Mouse (Mus musculus): ENCODE data around the gene Wfikkn2. TPM values are rescaled to one million over a fixed set of nuclear protein-coding genes. Genes with fewer than 3 reads are reported as not detected.

Gene Wfikkn2
- total RNA-seq (2012; rRNA removed), result 0.31 and 0.53 TPM in 2 replicates

DNA sequence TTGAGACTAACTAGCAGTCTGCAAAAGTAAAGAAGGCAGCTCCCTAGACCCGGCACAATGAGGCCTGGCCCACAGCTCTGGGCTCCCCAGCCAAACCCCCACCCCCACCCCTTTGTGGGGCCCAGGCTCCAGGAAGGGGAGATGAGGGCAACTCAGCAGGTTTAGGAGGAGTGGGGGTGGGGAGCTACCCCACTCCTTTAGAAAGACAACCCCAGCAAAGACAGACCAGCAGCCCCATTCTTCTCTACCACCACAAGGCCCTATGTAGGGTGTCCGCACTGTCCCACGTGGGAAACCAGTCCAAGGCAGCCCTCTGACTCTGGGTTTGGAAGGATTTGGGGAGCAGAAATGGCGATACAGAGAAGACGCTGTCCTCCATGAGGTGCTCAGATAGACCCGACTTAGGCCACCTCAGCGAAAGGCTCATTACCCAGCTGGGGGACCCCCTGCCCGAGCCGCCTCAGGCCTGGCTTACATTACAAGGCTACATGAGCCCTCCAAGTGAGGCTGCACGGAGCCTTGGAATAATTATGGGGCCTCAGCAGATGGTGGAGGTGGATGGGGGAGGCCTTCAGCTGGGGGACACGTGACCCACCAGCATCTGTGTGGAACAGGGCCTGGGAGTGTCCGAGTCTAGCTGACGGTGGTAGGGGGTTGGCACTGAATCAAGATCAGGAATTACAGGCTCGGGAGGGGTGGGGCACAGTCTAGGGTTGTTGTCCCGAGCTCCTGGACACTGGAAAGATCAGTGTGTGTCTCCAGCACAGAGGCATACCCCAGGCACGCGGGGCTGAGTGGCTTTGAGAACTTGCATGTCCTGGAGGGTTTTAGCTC, at the start of gene Wfikkn2:
Wfikkn2 (minus strand) TSS at position 51 of the 834 bp plus-strand sequence.
- H3K4me1 ChIP-seq (ENCODE audit: control insufficient read depth in 2 of 2, insufficient read depth in 2 of 2, low read length in 2 of 2, poor library complexity in 1 of 2), result peaks cover 4 to 10% of the 10 kb centered on the region in 2 experiments; a peak in 2 of 4 replicates
- DNase-seq (ENCODE audit: low read depth, low spot score), result no peak
- in situ Hi-C loops (cut with MboI; ENCODE audit: low sequenced_read_pairs in 2 of 2, unreplicated experiment in 2 of 2), result no loop called here
- TF ChIP-seq ZC3H11A (IDR thresholded peaks at IDR 0.05; ENCODE audit: borderline replicate concordance, low read depth, low read length) (no peak), HCFC1 (IDR thresholded peaks at IDR 0.05; ENCODE audit: borderline replicate concordance, insufficient read depth, low read length) (no peak), CHD2 (IDR thresholded peaks at IDR 0.05; ENCODE audit: low read depth, low read length) (no peak)
- H3K4me3 ChIP-seq (ENCODE audit: insufficient read depth in 1 of 2, low read depth in 1 of 2, low read length in 2 of 2, poor library complexity in 1 of 2, severe bottlenecking in 1 of 2), result no peak within 1 kb of the TSS
- no peaks in the 10 kb centered on the region for H3K9me3 ChIP-seq (ENCODE audit: control insufficient read depth, insufficient read depth, low read depth, low read length)
- no peak within 1 kb of the TSS for H3K9ac ChIP-seq (ENCODE audit: insufficient read depth, low read depth, low read length, poor library complexity, severe bottlenecking)
- H3K27ac ChIP-seq (ENCODE audit: insufficient read depth, low read depth, low read length, poor library complexity, severe bottlenecking), result no peak within 1 kb of the TSS
- H3K36me3 ChIP-seq (ENCODE audit: control insufficient read depth, insufficient read depth, low read length, poor library complexity, severe bottlenecking), result no peaks in the 10 kb centered on the region

DNA sequence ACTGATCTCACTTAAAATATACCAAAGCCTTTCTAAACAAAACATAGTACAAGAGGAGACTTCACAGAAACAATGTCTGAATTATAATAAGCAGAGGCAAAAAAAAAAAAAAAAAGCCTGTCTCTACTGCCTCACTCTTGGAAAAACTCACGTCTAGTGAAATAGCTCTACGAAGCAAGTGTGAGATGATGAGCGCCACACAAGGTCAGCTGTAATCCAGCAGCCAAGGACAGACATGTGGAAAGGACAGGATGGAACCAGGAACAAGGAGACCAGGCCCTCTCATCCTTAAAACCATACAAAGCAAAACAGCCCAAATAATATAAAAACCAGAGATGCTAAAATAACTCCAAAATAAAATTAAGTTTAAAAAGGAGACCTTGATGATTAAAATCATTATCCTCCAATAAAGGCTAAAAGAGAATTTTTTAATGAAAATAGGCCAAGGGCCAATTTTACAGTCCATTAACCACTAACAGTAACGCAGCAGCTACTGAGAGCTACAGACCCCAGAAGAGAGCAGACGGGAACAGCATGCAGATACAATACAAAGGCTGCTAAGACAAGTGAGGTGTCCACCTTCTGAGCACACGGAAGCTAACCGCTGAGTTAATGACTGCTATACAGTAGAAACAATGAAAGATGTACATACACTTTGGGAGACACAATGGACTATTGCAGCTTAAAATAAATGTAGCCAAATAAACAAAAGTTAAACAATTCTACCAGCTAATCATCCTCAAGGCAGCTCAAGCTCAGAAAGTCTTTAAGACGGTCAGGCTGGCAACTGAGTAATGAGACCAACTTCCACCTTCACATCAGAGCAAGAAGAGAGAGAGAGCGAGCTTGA, 49.4 kb upstream of the Wfikkn2 start:
- TF ChIP-seq HCFC1 (IDR thresholded peaks at IDR 0.05; ENCODE audit: borderline replicate concordance, insufficient read depth, low read length), result no peak
- no peak for TF ChIP-seq MAFK (IDR thresholded peaks at IDR 0.05; ENCODE audit: insufficient read depth, low read depth, low read length)
- TF ChIP-seq ZNF384 (IDR thresholded peaks at IDR 0.05; ENCODE audit: low read depth, low read length), result no peak
- no peak for TF ChIP-seq ZC3H11A (IDR thresholded peaks at IDR 0.05; ENCODE audit: borderline replicate concordance, low read depth, low read length)
- TF ChIP-seq CHD2 (IDR thresholded peaks at IDR 0.05; ENCODE audit: low read depth, low read length), result no peak
- in situ Hi-C loops (cut with MboI; ENCODE audit: low sequenced_read_pairs in 2 of 2, unreplicated experiment in 2 of 2), result no loop called here
- Histone ChIP-seq H3K9ac (ENCODE audit: insufficient read depth, low read depth, low read length, poor library complexity, severe bottlenecking) (no peak overlapping the region), H3K9me3 (ENCODE audit: control insufficient read depth, insufficient read depth, low read depth, low read length) (no peaks in the 10 kb centered on the region), H3K4me3 (ENCODE audit: insufficient read depth in 1 of 2, low read depth in 1 of 2, low read length in 2 of 2, poor library complexity in 1 of 2, severe bottlenecking in 1 of 2) (no peak overlapping the region), H3K27ac (ENCODE audit: insufficient read depth, low read depth, low read length, poor library complexity, severe bottlenecking) (no peak overlapping the region), H3K36me3 (ENCODE audit: control insufficient read depth, insufficient read depth, low read length, poor library complexity, severe bottlenecking) (peaks cover 36% of the 10 kb centered on the region), H3K4me1 (ENCODE audit: control insufficient read depth in 2 of 2, insufficient read depth in 2 of 2, low read length in 2 of 2, poor library complexity in 1 of 2) (no peaks in the 10 kb centered on the region)
- no peak for DNase-seq (ENCODE audit: low read depth, low spot score)

DNA sequence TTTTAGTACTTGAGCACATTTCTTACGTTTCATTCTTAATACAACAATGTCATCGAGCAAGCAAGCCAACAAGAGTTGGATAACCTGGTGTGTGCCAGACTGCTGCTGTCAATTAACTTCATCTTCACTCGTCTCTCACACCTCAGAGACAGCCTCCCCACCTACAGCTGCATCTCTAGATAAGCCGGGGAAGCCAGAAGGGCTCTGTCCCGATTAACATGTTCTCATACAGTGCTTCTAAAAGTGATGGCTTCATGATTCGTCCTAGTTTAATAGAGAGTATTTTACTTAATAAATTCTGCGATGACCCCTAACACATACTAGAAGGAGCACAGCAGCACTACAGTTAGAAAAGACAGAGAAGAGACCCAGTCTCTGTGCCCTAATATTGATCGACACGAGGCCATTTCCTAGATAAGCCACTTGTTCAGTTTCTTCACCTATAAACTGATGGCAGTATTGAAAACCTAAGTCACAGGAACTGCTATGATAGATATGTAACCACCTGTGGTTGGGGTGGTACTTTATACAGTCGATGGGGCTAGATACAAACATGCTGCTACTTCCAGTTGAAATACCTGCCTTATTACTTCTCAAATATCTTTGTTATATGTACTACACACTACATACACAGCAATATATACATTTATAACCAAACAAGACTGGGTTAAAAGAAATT, 44.4 kb upstream of the Wfikkn2 start:
- Histone ChIP-seq H3K4me1 (ENCODE audit: control insufficient read depth in 2 of 2, insufficient read depth in 2 of 2, low read length in 2 of 2, poor library complexity in 1 of 2) (no peaks in the 10 kb centered on the region), H3K9me3 (ENCODE audit: control insufficient read depth, insufficient read depth, low read depth, low read length) (no peaks in the 10 kb centered on the region), H3K36me3 (ENCODE audit: control insufficient read depth, insufficient read depth, low read length, poor library complexity, severe bottlenecking) (peaks cover 24% of the 10 kb centered on the region), H3K9ac (ENCODE audit: insufficient read depth, low read depth, low read length, poor library complexity, severe bottlenecking) (no peak overlapping the region), H3K4me3 (ENCODE audit: insufficient read depth in 1 of 2, low read depth in 1 of 2, low read length in 2 of 2, poor library complexity in 1 of 2, severe bottlenecking in 1 of 2) (no peak overlapping the region), H3K27ac (ENCODE audit: insufficient read depth, low read depth, low read length, poor library complexity, severe bottlenecking) (no peak overlapping the region)
- in situ Hi-C loops (cut with MboI; ENCODE audit: low sequenced_read_pairs in 2 of 2, unreplicated experiment in 2 of 2), result no loop called here
- no peak for TF ChIP-seq MAFK (IDR thresholded peaks at IDR 0.05; ENCODE audit: insufficient read depth, low read depth, low read length)
- TF ChIP-seq CHD2 (IDR thresholded peaks at IDR 0.05; ENCODE audit: low read depth, low read length), result no peak
- TF ChIP-seq ZNF384 (IDR thresholded peaks at IDR 0.05; ENCODE audit: low read depth, low read length), result no peak
- TF ChIP-seq HCFC1 (IDR thresholded peaks at IDR 0.05; ENCODE audit: borderline replicate concordance, insufficient read depth, low read length), result no peak
- DNase-seq (ENCODE audit: low read depth, low spot score), result no peak

DNA sequence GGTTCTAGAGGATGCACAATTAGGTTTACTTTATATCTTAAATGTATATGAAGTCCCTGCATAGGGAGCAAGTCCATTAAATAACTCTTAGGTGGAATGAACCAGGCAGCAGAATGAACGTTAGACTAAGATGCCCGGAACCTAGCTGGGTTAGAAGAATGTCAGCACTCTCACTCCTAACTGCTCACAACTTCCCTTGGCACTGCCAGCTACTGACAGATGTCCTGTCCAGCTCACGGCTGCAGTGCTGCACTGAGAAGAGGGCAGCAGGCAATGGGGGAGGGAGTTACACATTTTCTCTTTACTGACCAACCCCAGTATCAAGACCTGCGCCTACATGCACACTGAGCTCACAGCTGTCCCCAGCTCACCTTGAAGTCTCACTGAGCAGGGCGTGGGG, 41.3 kb upstream of the Wfikkn2 start:
- peaks cover 17% of the 10 kb centered on the region for H3K36me3 ChIP-seq (ENCODE audit: control insufficient read depth, insufficient read depth, low read length, poor library complexity, severe bottlenecking)
- in situ Hi-C loops (cut with MboI; ENCODE audit: low sequenced_read_pairs in 2 of 2, unreplicated experiment in 2 of 2), result no loop called here

More for the DNA sequence above, 41.3 kb upstream of the Wfikkn2 start:
- Histone ChIP-seq H3K9me3 (ENCODE audit: control insufficient read depth, insufficient read depth, low read depth, low read length) (no peaks in the 10 kb centered on the region), H3K9ac (ENCODE audit: insufficient read depth, low read depth, low read length, poor library complexity, severe bottlenecking) (no peak overlapping the region), H3K4me1 (ENCODE audit: control insufficient read depth in 2 of 2, insufficient read depth in 2 of 2, low read length in 2 of 2, poor library complexity in 1 of 2) (no peaks in the 10 kb centered on the region), H3K27ac (ENCODE audit: insufficient read depth, low read depth, low read length, poor library complexity, severe bottlenecking) (no peak overlapping the region), H3K4me3 (ENCODE audit: insufficient read depth in 1 of 2, low read depth in 1 of 2, low read length in 2 of 2, poor library complexity in 1 of 2, severe bottlenecking in 1 of 2) (no peak overlapping the region)
- no peak for DNase-seq (ENCODE audit: low read depth, low spot score)
- no peak for TF ChIP-seq CHD2 (IDR thresholded peaks at IDR 0.05; ENCODE audit: low read depth, low read length)
- no peak for TF ChIP-seq MAFK (IDR thresholded peaks at IDR 0.05; ENCODE audit: insufficient read depth, low read depth, low read length)
- no peak for TF ChIP-seq ZC3H11A (IDR thresholded peaks at IDR 0.05; ENCODE audit: borderline replicate concordance, low read depth, low read length)
- TF ChIP-seq ZNF384 (IDR thresholded peaks at IDR 0.05; ENCODE audit: low read depth, low read length), result no peak
- no peak for TF ChIP-seq HCFC1 (IDR thresholded peaks at IDR 0.05; ENCODE audit: borderline replicate concordance, insufficient read depth, low read length)
